Mouse (Mus musculus) gastrocnemius, postnatal 14 days (tissue): ENCODE measurements at regions not wholly inside any gene's neighbourhood (a gene's known extent, or its start where the extent isn't known, plus 50 kb on each side); places are given as distances from the start of the nearest gene placed in this dataset.

Experiments used
- DNase-seq: peaks from one replicate; pipeline ENCODE4 v3.0.0; 2021; ENCODE audit warnings: mixed read lengths
- intact Hi-C: fragments of 180-260 bp; cut with DNase I; formaldehyde crosslinking; loops from one replicate; pipeline ENCODE4 v1.15.1; 2025; ENCODE audit warnings: low total_unique reads

DNA sequence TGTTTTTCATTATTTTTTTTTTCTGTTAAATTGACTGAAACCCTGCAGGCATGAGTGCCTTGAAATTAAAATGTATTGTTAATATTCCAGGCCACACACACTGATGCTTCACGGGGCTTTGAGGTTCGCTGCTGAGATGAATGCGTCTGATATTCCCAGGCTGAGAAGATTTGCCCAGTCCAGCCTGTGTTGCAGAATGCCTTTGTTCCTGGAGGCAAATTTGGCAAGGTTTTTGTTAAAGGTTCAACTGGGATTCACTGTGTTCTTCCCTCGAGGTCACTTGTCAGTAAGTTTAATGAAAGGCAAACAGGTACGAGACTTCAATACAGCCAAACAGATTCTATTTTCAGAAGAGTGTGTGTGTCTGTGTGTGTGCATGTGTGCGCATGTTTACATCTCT, 50.0 kb upstream of the Cachd1 start:
- intact Hi-C loops = loop anchor here (10.0 kb wide), 1 partner anchor 258 kb away; no protein-coding TSS in a partner anchor
- DNase-seq = no peak
